Comparison of ENCODE assay signal across 21 mouse cellular contexts in the genomic region with DNA sequence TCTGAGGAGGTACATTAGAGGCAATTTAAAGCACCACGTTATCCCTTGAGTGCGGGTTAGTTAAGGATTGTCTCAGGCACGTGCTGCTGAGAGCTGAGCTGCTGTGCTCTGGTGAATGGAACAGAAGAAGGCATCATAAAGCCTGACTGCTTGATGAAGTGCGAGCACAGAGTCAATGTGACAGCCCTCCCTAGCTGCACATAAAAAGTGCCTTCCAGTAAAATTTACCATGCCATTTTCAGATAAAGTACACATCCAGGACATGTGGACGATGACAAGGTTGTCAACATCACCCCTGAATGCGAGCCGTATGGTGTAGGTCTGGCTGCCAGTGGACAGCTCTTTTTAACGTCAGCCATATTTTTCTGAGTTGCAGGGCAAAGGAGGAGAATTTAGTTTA. TPM values are rescaled to one million over a fixed set of nuclear protein-coding genes. Genes with fewer than 3 reads are reported as not detected.
DNase-seq lines count a peak whose midpoint lies in the region; ATAC-seq lines count a peak whose summit lies in the region.
"Had no signal": no experiment of that assay in that cellular context is flagged by ENCODE, and none has a peak within 500 bp of the region (broad histone marks: within the 10 kb centered on the region; RNA-seq: fewer than 3 reads in every experiment).

No protein-coding gene starts in this region.

- no peak for DNase-seq in kidney, adult 11 months
- peak; percentile 31 for DNase-seq in retina, postnatal 1 day
- DNase-seq in retina, embryonic 14.5 days (ENCODE audit: low spot score), result no peak
- DNase-seq in left cerebral cortex, adult 11 months (ENCODE audit: low spot score), result no peak
- DNase-seq: cerebellum, adult 8-10 months; gastrocnemius, postnatal 36 days; heart, postnatal 10 days; kidney, adult 8-10 months; kidney, postnatal 4 days; layer of hippocampus, adult 9-11 months; liver, postnatal 0 days; thymus, adult 2 months had no signal

- no peak overlapping the region for H3K4me2 ChIP-seq in kidney, embryonic 14.5 days (replicated peaks; ENCODE audit: low read depth, low read length)
- no peak overlapping the region for H3K4me2 ChIP-seq in limb, embryonic 15.5 days
- H3K4me2 ChIP-seq: embryonic facial prominence, embryonic 13.5 days; hindbrain, embryonic 12.5 days; midbrain, embryonic 12.5 days; stomach, embryonic 15.5 days had no signal

- no peak overlapping the region for H3K27ac ChIP-seq in kidney, embryonic 14.5 days (ENCODE audit: low read depth, low read length)
- H3K27ac ChIP-seq in limb, embryonic 15.5 days, result no peak overlapping the region
- H3K27ac ChIP-seq: embryonic facial prominence, embryonic 13.5 days; heart, embryonic 10.5 days; hindbrain, embryonic 12.5 days; midbrain, embryonic 12.5 days; stomach, embryonic 15.5 days had no signal

- no peaks in the 10 kb centered on the region for H3K9me3 ChIP-seq in kidney, embryonic 14.5 days (ENCODE audit: control insufficient read depth, low read length)
- H3K9me3 ChIP-seq in limb, embryonic 15.5 days, result no peaks in the 10 kb centered on the region
- H3K9me3 ChIP-seq: embryonic facial prominence, embryonic 13.5 days; heart, embryonic 10.5 days; hindbrain, embryonic 12.5 days; midbrain, embryonic 12.5 days; stomach, embryonic 15.5 days had no signal

- 33% methylated on average over 8 of the region's 8 CpGs for WGBS in kidney, embryonic 14.5 days
- WGBS in limb, embryonic 15.5 days, result 23% methylated on average over 8 of the region's 8 CpGs

- H3K4me1 ChIP-seq in kidney, embryonic 14.5 days (ENCODE audit: control insufficient read depth, insufficient read depth, low read length), result no peaks in the 10 kb centered on the region
- H3K4me1 ChIP-seq in limb, embryonic 15.5 days, result peaks cover 9% of the 10 kb centered on the region; the same call in 1 of the 2 replicates
- H3K4me1 ChIP-seq: embryonic facial prominence, embryonic 13.5 days; heart, embryonic 10.5 days; hindbrain, embryonic 12.5 days; midbrain, embryonic 12.5 days; stomach, embryonic 15.5 days had no signal

- H3K27me3 ChIP-seq in kidney, embryonic 14.5 days (ENCODE audit: control insufficient read depth, insufficient read depth, low read length), result no peaks in the 10 kb centered on the region
- H3K27me3 ChIP-seq in limb, embryonic 15.5 days, result no peaks in the 10 kb centered on the region
- H3K27me3 ChIP-seq: embryonic facial prominence, embryonic 13.5 days; hindbrain, embryonic 12.5 days; midbrain, embryonic 12.5 days; stomach, embryonic 15.5 days had no signal

- 0 out of 2 replicates have a peak, but pooled peaks have one; percentile 49 for ATAC-seq in kidney, embryonic 14.5 days (ENCODE audit: low FRiP score, low TSS enrichment)
- ATAC-seq in limb, embryonic 15.5 days (ENCODE audit: insufficient number of reproducible peaks, low FRiP score, low TSS enrichment, low read depth), result 0 out of 2 replicates have a peak, but pooled peaks have one; percentile 24
- ATAC-seq in granulocyte monocyte progenitor cell, adult 5-6 weeks (replicated peaks; ENCODE audit: poor library complexity, severe bottlenecking), result no peak
- ATAC-seq: forebrain, embryonic 14.5 days; liver, postnatal 0 days had no signal

- H3K4me3 ChIP-seq in kidney, embryonic 14.5 days (ENCODE audit: low read length), result no peak overlapping the region
- H3K4me3 ChIP-seq in limb, embryonic 15.5 days, result no peak overlapping the region
- H3K4me3 ChIP-seq: embryonic facial prominence, embryonic 13.5 days; heart, embryonic 10.5 days; hindbrain, embryonic 12.5 days; midbrain, embryonic 12.5 days; stomach, embryonic 15.5 days had no signal

- H3K36me3 ChIP-seq in kidney, embryonic 14.5 days (ENCODE audit: control insufficient read depth, insufficient read depth, low read length), result no peaks in the 10 kb centered on the region
- no peaks in the 10 kb centered on the region for H3K36me3 ChIP-seq in limb, embryonic 15.5 days
- H3K36me3 ChIP-seq: embryonic facial prominence, embryonic 13.5 days; heart, embryonic 10.5 days; hindbrain, embryonic 12.5 days; midbrain, embryonic 12.5 days; stomach, embryonic 15.5 days had no signal

- H3K9ac ChIP-seq in kidney, embryonic 14.5 days (ENCODE audit: low read depth, low read length), result no peak overlapping the region
- H3K9ac ChIP-seq in limb, embryonic 15.5 days, result no peak overlapping the region
- H3K9ac ChIP-seq: embryonic facial prominence, embryonic 13.5 days; hindbrain, embryonic 12.5 days; liver, postnatal 0 days; midbrain, embryonic 12.5 days; stomach, embryonic 15.5 days had no signal

RNA-seq across cellular contexts. Expression of gene Ccser1, which starts 35.6 kb away (rescaled TPM):
- polyA plus RNA-seq in kidney, embryonic 14.5 days (2014; fragmentation: Nextera tagmentation; extraction: Ambion mirVana), result 12.0 and 16.2 TPM in 2 replicates
- 8.1 and 8.7 TPM in 2 replicates for polyA plus RNA-seq in limb, embryonic 15.5 days (2015; fragmentation: Nextera tagmentation; extraction: Ambion mirVana)
- total RNA-seq in granulocyte monocyte progenitor cell, adult 5-6 weeks (2014; fragmentation: Nextera tagmentation), result 1.4 TPM in 1 of 2 replicates, not detected in the other
- 0.04 TPM in 1 of 2 replicates, not detected in the other for total RNA-seq in granulocyte monocyte progenitor cell, adult 5-6 weeks (2017)
